Mouse (Mus musculus) thymus, postnatal 14 days (tissue): ENCODE data around the gene Gna13.

ENCODE experiments used
- DNase-seq: peaks from one replicate; pipeline ENCODE4 v3.0.0; 2021

Gene Gna13

GRCm38 (mm10) chr11:109376484-109377143 is 14.0 kb downstream of the Gna13 start:
- no peak for DNase-seq

- DNase-seq: no peak
Observed at GRCm38 (mm10) chr11:109377477-109377876, 14.8 kb downstream of the Gna13 start.

GRCm38 (mm10) chr11:109378051-109378450 is 15.4 kb downstream of the Gna13 start:
- no peak for DNase-seq

- DNase-seq: no peak
Observed at GRCm38 (mm10) chr11:109380662-109381061, 18.0 kb downstream of the Gna13 start.

- no peak for DNase-seq
Observed at GRCm38 (mm10) chr11:109385296-109385695, 22.7 kb downstream of the Gna13 start.

GRCm38 (mm10) chr11:109389046-109389445 is 26.4 kb downstream of the Gna13 start:
- no peak for DNase-seq

- DNase-seq: no peak
Observed at GRCm38 (mm10) chr11:109391200-109391599, 28.6 kb downstream of the Gna13 start.

- no peak for DNase-seq
Observed at GRCm38 (mm10) chr11:109391760-109392159, 29.1 kb downstream of the Gna13 start.

- DNase-seq: no peak
Observed at GRCm38 (mm10) chr11:109392601-109393000, 30.0 kb downstream of the Gna13 start.

GRCm38 (mm10) chr11:109394758-109395157 is 32.1 kb downstream of the Gna13 start:
- DNase-seq: no peak

GRCm38 (mm10) chr11:109395291-109395690 is 32.7 kb downstream of the Gna13 start:
- DNase-seq: no peak

GRCm38 (mm10) chr11:109406431-109406830 is 43.8 kb downstream of the Gna13 start:
- no peak for DNase-seq

GRCm38 (mm10) chr11:109410197-109410980 is 47.8 kb downstream of the Gna13 start:
- no peak for DNase-seq

GRCm38 (mm10) chr11:109413617-109414016 is 51.0 kb downstream of the Gna13 start, which contains the start of gene 9930022D16Rik:
TSS of gene 9930022D16Rik (plus strand) at chr11:109413917.
- DNase-seq: no peak

- DNase-seq: no peak
Observed at GRCm38 (mm10) chr11:109414802-109415201, 52.2 kb downstream of the Gna13 start.

GRCm38 (mm10) chr11:109416709-109417420 is 54.2 kb downstream of the Gna13 start:
- DNase-seq: no peak

- DNase-seq: no peak
Observed at GRCm38 (mm10) chr11:109417472-109418040, 54.9 kb downstream of the Gna13 start.

- DNase-seq: peak; percentile 19
Observed at GRCm38 (mm10) chr11:109419461-109419860, 56.8 kb downstream of the Gna13 start.

- DNase-seq: peak; percentile 81
Observed at GRCm38 (mm10) chr11:109419961-109420566, 57.4 kb downstream of the Gna13 start.

- no peak for DNase-seq
Observed at GRCm38 (mm10) chr11:109420567-109420962, 57.9 kb downstream of the Gna13 start.

- DNase-seq: no peak
Observed at GRCm38 (mm10) chr11:109421205-109421604, 58.6 kb downstream of the Gna13 start.

GRCm38 (mm10) chr11:109422263-109422662 is 59.6 kb downstream of the Gna13 start:
- DNase-seq: no peak

GRCm38 (mm10) chr11:109423294-109423693 is 60.7 kb downstream of the Gna13 start:
- no peak for DNase-seq
